10 mouse cellular contexts compared by ENCODE assay signal in genomic region chr16:30940699-30941098, GRCm38 (mm10).
DNase-seq lines count a peak whose midpoint lies in the region; ATAC-seq and TF ChIP-seq lines count a peak whose summit lies in the region.
"Had no signal": no experiment of that assay in that cellular context is flagged by ENCODE, and none has a peak within 500 bp of the region (broad histone marks: within the 10 kb centered on the region; RNA-seq: fewer than 3 reads in every experiment).

No protein-coding gene starts in this region.

- H3K4me1 ChIP-seq in liver, adult 2 months (ENCODE audit: control insufficient read depth, insufficient read depth, low read length), result peaks cover 8% of the 10 kb centered on the region
- H3K4me1 ChIP-seq in liver, embryonic 11.5 days (replicated peaks; ENCODE audit: control insufficient read depth, insufficient read depth, low read length), result peaks cover 4% of the 10 kb centered on the region; the same call in 1 of the 2 replicates
- peaks cover 13 to 30% of the 10 kb centered on the region in 2 experiments for H3K4me1 ChIP-seq in ES-E14 (ENCODE audit: control insufficient read depth in 2 of 2, insufficient read depth in 2 of 2, low read length in 2 of 2, poor library complexity in 1 of 2)

- peak; percentile 55 for DNase-seq in CD4-positive, CD25-positive, alpha-beta regulatory T cell, adult 2 months (ENCODE audit: low read depth, low spot score)
- no peak for DNase-seq in liver, adult 2 months (ENCODE audit: extremely low read depth, low read depth, low spot score)
- DNase-seq in liver, embryonic 11.5 days (ENCODE audit: low spot score), result no peak
- DNase-seq in ES-E14 (ENCODE audit: low read depth, low spot score), result peak; percentile 62
- peak; percentile 62 for DNase-seq in induced T-regulatory cell, adult 2 months (ENCODE audit: low read depth)
- no peak for DNase-seq in urinary bladder, postnatal 36 days (ENCODE audit: low spot score in 2 of 2)
- no peak for DNase-seq in thymus, postnatal 4 days
- DNase-seq: adrenal gland, postnatal 10 days had no signal

- peak; percentile 62 for TF ChIP-seq CTCF in liver, adult 2 months (IDR thresholded peaks at IDR 0.05; ENCODE audit: low read depth, low read length)

- no peak overlapping the region for H3K9ac ChIP-seq in liver, adult 2 months (ENCODE audit: low read depth, low read length)
- no peak overlapping the region for H3K9ac ChIP-seq in liver, embryonic 11.5 days (ENCODE audit: low read depth, low read length)
- no peak overlapping the region for H3K9ac ChIP-seq in ES-E14 (ENCODE audit: insufficient read depth, low read depth, low read length, poor library complexity, severe bottlenecking)
- H3K9ac ChIP-seq: limb, embryonic 13.5 days had no signal

- no peaks in the 10 kb centered on the region for H3K9me3 ChIP-seq in liver, embryonic 11.5 days (ENCODE audit: control insufficient read depth, low read length)
- H3K9me3 ChIP-seq in ES-E14 (ENCODE audit: control insufficient read depth, insufficient read depth, low read depth, low read length), result no peaks in the 10 kb centered on the region
- H3K9me3 ChIP-seq: limb, embryonic 13.5 days had no signal

- no peaks in the 10 kb centered on the region for H3K27me3 ChIP-seq in liver, adult 2 months (ENCODE audit: control insufficient read depth, insufficient read depth, low read length)
- H3K27me3 ChIP-seq in liver, embryonic 11.5 days (replicated peaks; ENCODE audit: control insufficient read depth, insufficient read depth, low read length), result no peaks in the 10 kb centered on the region
- H3K27me3 ChIP-seq: limb, embryonic 13.5 days had no signal

- H3K27ac ChIP-seq in liver, adult 2 months (replicated peaks; ENCODE audit: insufficient read depth, low read depth, low read length), result no peak overlapping the region
- H3K27ac ChIP-seq in liver, embryonic 11.5 days (ENCODE audit: low read depth, low read length), result no peak overlapping the region
- H3K27ac ChIP-seq in ES-E14 (ENCODE audit: insufficient read depth, low read depth, low read length, poor library complexity, severe bottlenecking), result no peak overlapping the region
- H3K27ac ChIP-seq: limb, embryonic 13.5 days had no signal

- no peak for TF ChIP-seq POLR2A in liver, adult 2 months (IDR thresholded peaks at IDR 0.05; ENCODE audit: extremely low read depth, insufficient read depth, low read length)

- no peaks in the 10 kb centered on the region for H3K36me3 ChIP-seq in liver, adult 2 months (ENCODE audit: control insufficient read depth, insufficient read depth, low read length)
- no peaks in the 10 kb centered on the region for H3K36me3 ChIP-seq in liver, embryonic 11.5 days (ENCODE audit: control insufficient read depth, insufficient read depth, low read length)
- no peaks in the 10 kb centered on the region for H3K36me3 ChIP-seq in ES-E14 (ENCODE audit: control insufficient read depth, insufficient read depth, low read length, poor library complexity, severe bottlenecking)
- H3K36me3 ChIP-seq: limb, embryonic 13.5 days had no signal

- in situ Hi-C loops in ES-E14 (cut with MboI; ENCODE audit: low sequenced_read_pairs in 2 of 2, unreplicated experiment in 2 of 2), result no loop called here

- H3K4me2 ChIP-seq in liver, embryonic 11.5 days, result no peak overlapping the region
- H3K4me2 ChIP-seq: limb, embryonic 13.5 days had no signal

- no peak for ATAC-seq in CD4-positive, CD25-positive, alpha-beta regulatory T cell, adult 4 months
- ATAC-seq in liver, embryonic 11.5 days (replicated peaks; ENCODE audit: low FRiP score), result no peak

- H3K4me3 ChIP-seq in liver, adult 2 months (ENCODE audit: insufficient read depth, low read depth, low read length), result no peak overlapping the region
- H3K4me3 ChIP-seq in liver, embryonic 11.5 days (ENCODE audit: low read depth, low read length), result no peak overlapping the region
- no peak overlapping the region for H3K4me3 ChIP-seq in ES-E14 (ENCODE audit: insufficient read depth in 1 of 2, low read depth in 1 of 2, low read length in 2 of 2, poor library complexity in 1 of 2, severe bottlenecking in 1 of 2)
- H3K4me3 ChIP-seq: limb, embryonic 13.5 days had no signal

- WGBS in liver, adult 2 months, result 92% methylated on average over 2 of the region's 2 CpGs
- 55% methylated on average over 2 of the region's 2 CpGs for WGBS in liver, embryonic 11.5 days

- H3K79me2 ChIP-seq in liver, adult 2 months (ENCODE audit: control insufficient read depth, insufficient read depth, low read length), result no peaks in the 10 kb centered on the region

TF ChIP-seq in ES-E14, 5 proteins besides CTCF, POLR2A, EP300 and RAD21:
- TF ChIP-seq ZNF384 (IDR thresholded peaks at IDR 0.05; ENCODE audit: low read depth, low read length) (no peak), HCFC1 (IDR thresholded peaks at IDR 0.05; ENCODE audit: borderline replicate concordance, insufficient read depth, low read length) (no peak), CHD2 (IDR thresholded peaks at IDR 0.05; ENCODE audit: low read depth, low read length) (no peak), ZC3H11A (IDR thresholded peaks at IDR 0.05; ENCODE audit: borderline replicate concordance, low read depth, low read length) (0 out of 2 replicates have a peak, but pooled peaks have one; percentile 48)

Comparison
In these comparisons a context has a peak if more than half of its experiments do, and no peak if none do; other contexts are left out.
1. DNase-seq: peak in CD4-positive, CD25-positive, alpha-beta regulatory T cell, adult 2 months (single experiment), ES-E14 (single experiment) and induced T-regulatory cell, adult 2 months (single experiment); none in liver, adult 2 months (single experiment), liver, embryonic 11.5 days (single experiment), urinary bladder, postnatal 36 days (0 of 2) and thymus, postnatal 4 days (single experiment).